Mouse (Mus musculus) MEL (cell line): ENCODE results near the gene Vcam1.

Source experiments
- CTCF ChIP-seq, 3 experiments: IDR thresholded peaks in 2 of 3; conservative IDR thresholded peaks in 1 of 3; 2 replicates each; pipeline ENCODE4 v1.5.1; 2011 to 2012; ENCODE audit warnings: low read length in 3 of 3, low read depth in 2 of 3, mild to moderate bottlenecking in 2 of 3, improper control_type of control experiment in 1 of 3, inconsistent platforms in 1 of 3, mixed read lengths in 1 of 3, moderate library complexity in 1 of 3; ENCODE audit not compliant: control insufficient read depth in 1 of 3, insufficient read depth in 1 of 3, poor library complexity in 1 of 3, severe bottlenecking in 1 of 3
- ELF1 ChIP-seq: IDR thresholded peaks from 2 replicates; pipeline ENCODE4 v1.6.1; 2014; ENCODE audit warnings: low read depth, mild to moderate bottlenecking, inconsistent platforms, low read length, improper control_type of control experiment, moderate library complexity
- HCFC1 ChIP-seq: IDR thresholded peaks from 2 replicates; pipeline ENCODE4 v1.6.1; 2012; ENCODE audit warnings: low read depth, mild to moderate bottlenecking, inconsistent platforms, low read length, improper control_type of control experiment, moderate library complexity
- MYB ChIP-seq: IDR thresholded peaks from 2 replicates; pipeline ENCODE4 v1.6.1; 2011; ENCODE audit warnings: mild to moderate bottlenecking, low read depth, low read length, improper control_type of control experiment
- NELFE ChIP-seq: IDR thresholded peaks from 2 replicates; pipeline ENCODE4 v1.6.1; 2011; ENCODE audit warnings: low read depth, low read length, improper control_type of control experiment
- POLR2A ChIP-seq, 2 experiments: IDR thresholded peaks; 2 replicates each; pipeline ENCODE4 v1.6.1; 2011 to 2012; ENCODE audit warnings: low read length in 2 of 2, mild to moderate bottlenecking in 2 of 2, control low read depth in 1 of 2, improper control_type of control experiment in 1 of 2, low read depth in 1 of 2, moderate library complexity in 1 of 2; ENCODE audit not compliant: control insufficient read depth in 1 of 2, insufficient read depth in 1 of 2, poor library complexity in 1 of 2
- POLR2AphosphoS2 ChIP-seq: IDR thresholded peaks from 2 replicates; pipeline ENCODE4 v1.6.1; 2011; ENCODE audit warnings: low read length, improper control_type of control experiment
- RAD21 ChIP-seq: IDR thresholded peaks from 2 replicates; pipeline ENCODE4 v1.6.1; 2011; ENCODE audit warnings: mild to moderate bottlenecking, low read depth, low read length, improper control_type of control experiment
- TCF12 ChIP-seq: IDR thresholded peaks from 2 replicates; pipeline ENCODE4 v1.6.1; 2014; ENCODE audit warnings: low read depth, mild to moderate bottlenecking, inconsistent platforms, low read length, improper control_type of control experiment, moderate library complexity
- USF2 ChIP-seq, 2 experiments: IDR thresholded peaks; 2 replicates each; pipeline ENCODE4 v1.6.1; 2011 to 2012; ENCODE audit warnings: improper control_type of control experiment in 2 of 2, low read length in 2 of 2, borderline replicate concordance in 1 of 2, inconsistent platforms in 1 of 2, low read depth in 1 of 2, mild to moderate bottlenecking in 1 of 2; ENCODE audit not compliant: insufficient read depth in 1 of 2

DNA sequence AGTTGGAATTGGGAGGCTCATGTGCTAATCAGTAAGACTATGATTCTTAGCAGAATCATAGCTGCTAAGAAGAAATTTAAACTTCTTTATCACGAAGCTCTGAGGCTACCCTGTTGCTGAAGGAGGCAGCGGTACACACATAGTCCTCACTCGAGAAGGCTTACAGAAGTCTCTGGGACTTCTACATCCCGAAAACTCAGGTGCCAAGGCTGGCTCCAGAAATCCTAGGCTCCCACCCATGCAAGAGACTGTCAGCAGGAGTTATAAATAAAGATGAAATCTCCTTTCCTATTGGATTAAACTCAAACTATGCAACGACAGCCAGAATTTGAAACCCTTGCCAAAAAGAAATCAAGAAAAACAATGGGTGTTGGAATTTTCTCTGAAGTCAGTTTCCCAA lies 42.0 kb upstream of the Vcam1 start:
- TF ChIP-seq CTCF (IDR thresholded peaks at IDR 0.05 in 2 of 3, conservative IDR thresholded peaks at IDR 0.05 in 1 of 3; ENCODE audit: control insufficient read depth in 1 of 3, insufficient read depth in 1 of 3, low read depth in 2 of 3, low read length in 3 of 3, poor library complexity in 1 of 3, severe bottlenecking in 1 of 3) = no peak
- no peak for TF ChIP-seq TCF12
- no peak for TF ChIP-seq POLR2AphosphoS2
- TF ChIP-seq MYB = no peak
- TF ChIP-seq POLR2A (IDR thresholded peaks at IDR 0.05; ENCODE audit: control insufficient read depth in 1 of 2, insufficient read depth in 1 of 2, low read depth in 1 of 2, low read length in 2 of 2, poor library complexity in 1 of 2) = no peak
- no peak for TF ChIP-seq RAD21
- TF ChIP-seq USF2 (IDR thresholded peaks at IDR 0.05; ENCODE audit: borderline replicate concordance in 1 of 2, insufficient read depth in 1 of 2, low read depth in 1 of 2, low read length in 2 of 2) = no peak
- TF ChIP-seq HCFC1 = no peak
- no peak for TF ChIP-seq NELFE
- TF ChIP-seq ELF1 = no peak
